Mouse (Mus musculus) intestine, postnatal 0 days (tissue): Measurements from ENCODE around the gene Nae1. TPM values are rescaled to one million over a fixed set of nuclear protein-coding genes. Genes with fewer than 3 reads are reported as not detected.

Experiments used
- ATAC-seq: fragments of 200-750 bp; cut with Nextera tagmentation; 2 replicates; pipeline ENCODE4 v1.8.0; 2017; ENCODE audit warnings: mild to moderate bottlenecking, moderate TSS enrichment, moderate library complexity
- H3K27ac ChIP-seq: fragments of 300-500 bp; sonication (generic); 2 replicates; pipeline ENCODE4 v1.5.1; 2014; ENCODE audit warnings: mild to moderate bottlenecking, low read depth, low read length, moderate library complexity
- H3K27me3 ChIP-seq: fragments of 300-500 bp; sonication (generic); replicated peaks from 2 replicates; pipeline ENCODE4 v1.6.1; 2014; ENCODE audit warnings: low read length, mixed read lengths; ENCODE audit not compliant: control insufficient read depth, insufficient read depth
- H3K36me3 ChIP-seq: fragments of 300-500 bp; sonication (generic); 2 replicates; pipeline ENCODE4 v1.6.1; 2014; ENCODE audit warnings: mild to moderate bottlenecking, moderate library complexity; ENCODE audit not compliant: control insufficient read depth, insufficient read depth
- H3K4me1 ChIP-seq: fragments of 300-500 bp; sonication (generic); replicated peaks from 2 replicates; pipeline ENCODE4 v1.6.1; 2014; ENCODE audit warnings: antibody characterized with exemption, low read length, mixed read lengths; ENCODE audit not compliant: control insufficient read depth, insufficient read depth
- H3K4me2 ChIP-seq: fragments of 300-500 bp; sonication (generic); replicated peaks from 2 replicates; pipeline ENCODE4 v1.6.1; 2014; ENCODE audit warnings: low read depth, mild to moderate bottlenecking, moderate library complexity
- H3K4me3 ChIP-seq: fragments of 300-500 bp; sonication (generic); 2 replicates; pipeline ENCODE4 v1.5.1; 2014; ENCODE audit warnings: low read depth, low read length
- H3K9ac ChIP-seq: fragments of 300-500 bp; sonication (generic); 2 replicates; pipeline ENCODE4 v1.6.1; 2014; ENCODE audit warnings: mild to moderate bottlenecking, low read depth, low read length
- H3K9me3 ChIP-seq: fragments of 300-500 bp; sonication (generic); 2 replicates; pipeline ENCODE4 v1.6.1; 2016; ENCODE audit warnings: mixed run types; ENCODE audit not compliant: control insufficient read depth
- CTCF ChIP-seq: sonication (generic); IDR thresholded peaks from 2 replicates; pipeline ENCODE4 v1.5.1; 2016; ENCODE audit warnings: low read depth, mild to moderate bottlenecking, control low read depth, antibody characterized with exemption, moderate library complexity
- WGBS: fragments of 180-500 bp; shearing (Covaris S2); extraction: QIAGEN DNeasy Blood & Tissue Kit; methylation state at CpG from one replicate; pipeline ENCODE4 v1.1.7; 2014; 5-methylcytosine and 5-hydroxymethylcytosine counted together
- polyA plus RNA-seq: library from polyadenylated mRNA; unstranded; fragments of >200 nt; fragmentation: Nextera tagmentation; extraction: Ambion mirVana; gene quantifications from 2 replicates; pipeline ENCODE4 v1.2.1, GENCODE M21; 2015

Gene Nae1
- polyA plus RNA-seq, 1 experiment from 2014 or later = 48.6 TPM

GRCm38 (mm10) chr8:104509061-104510006 is 25.1 kb downstream of the Nae1 start, which contains the start of gene Terb1:
Terb1 (minus strand) TSS chr8:104509910.
- WGBS = 1% methylated on average over 64 of the region's 64 CpGs
- Histone ChIP-seq H3K27ac (no peak within 1 kb of the TSS), H3K9ac (peak within 1 kb of the TSS; percentile 62), H3K4me1 (no peaks in the 10 kb centered on the region; the same call in 1 of the 2 replicates), H3K27me3 (no peaks in the 10 kb centered on the region), H3K36me3 (peaks cover 15% of the 10 kb centered on the region), H3K4me3 (peak within 1 kb of the TSS; percentile 55), H3K4me2 (peak within 1 kb of the TSS; percentile 98), H3K9me3 (no peaks in the 10 kb centered on the region)
- peak; percentile 36 for TF ChIP-seq CTCF
- ATAC-seq = peak; percentile 70

- Histone ChIP-seq H3K27ac (no peak overlapping the region), H3K36me3 (no peaks in the 10 kb centered on the region), H3K4me1 (no peaks in the 10 kb centered on the region), H3K9ac (no peak overlapping the region), H3K9me3 (no peaks in the 10 kb centered on the region), H3K4me3 (no peak overlapping the region), H3K4me2 (no peak overlapping the region), H3K27me3 (no peaks in the 10 kb centered on the region)
- ATAC-seq = no peak
- TF ChIP-seq CTCF = no peak
- WGBS = 71% methylated on average over 1 of the region's 1 CpGs
Measured at GRCm38 (mm10) chr8:104479091-104479490, 55.3 kb downstream of the Nae1 start.

- H3K9me3 ChIP-seq = no peaks in the 10 kb centered on the region
- no peaks in the 10 kb centered on the region for H3K27me3 ChIP-seq
- TF ChIP-seq CTCF = no peak
- H3K4me1 ChIP-seq = no peaks in the 10 kb centered on the region
- no peak for ATAC-seq
- no peak overlapping the region for H3K4me2 ChIP-seq
- no peak overlapping the region for H3K9ac ChIP-seq
- H3K36me3 ChIP-seq = no peaks in the 10 kb centered on the region
- H3K4me3 ChIP-seq = no peak overlapping the region
- H3K27ac ChIP-seq = no peak overlapping the region
- WGBS = 40% methylated on average over 3 of the region's 3 CpGs
Measured at GRCm38 (mm10) chr8:104472465-104472864, 62.0 kb downstream of the Nae1 start.

GRCm38 (mm10) chr8:104467463-104467862 is 67.0 kb downstream of the Nae1 start:
- no peak for TF ChIP-seq CTCF
- ATAC-seq = no peak
- Histone ChIP-seq H3K27me3 (no peaks in the 10 kb centered on the region), H3K4me3 (no peak overlapping the region), H3K4me2 (no peak overlapping the region), H3K27ac (no peak overlapping the region), H3K9ac (no peak overlapping the region), H3K9me3 (no peaks in the 10 kb centered on the region), H3K36me3 (no peaks in the 10 kb centered on the region), H3K4me1 (no peaks in the 10 kb centered on the region)
- 69% methylated on average over 2 of the region's 2 CpGs for WGBS

Other genes starting within 250 kb of the Nae1 start
- not detected in 2 replicates for gene Cmtm2a, start 241.5 kb downstream of the Nae1 start, polyA plus RNA-seq
- gene Gm45711, start 224.6 kb downstream of the Nae1 start, polyA plus RNA-seq = not detected in 2 replicates
- gene Cmtm1, start 224.5 kb downstream of the Nae1 start, polyA plus RNA-seq = not detected in 2 replicates
- gene Gm11020, start 213.1 kb downstream of the Nae1 start, polyA plus RNA-seq = not detected in 2 replicates
- not detected in 2 replicates for gene Cmtm2b, start 212.4 kb downstream of the Nae1 start, polyA plus RNA-seq
- 40.3 and 40.5 TPM in 2 replicates for gene Cmtm3, start 195.2 kb downstream of the Nae1 start, polyA plus RNA-seq
- 5.9 and 6.7 TPM in 2 replicates for gene Cmtm4, start 138.8 kb downstream of the Nae1 start, polyA plus RNA-seq
- gene Dync1li2, start 91.6 kb downstream of the Nae1 start, polyA plus RNA-seq = 19.0 and 20.4 TPM in 2 replicates
- gene Terb1, start 24.7 kb downstream of the Nae1 start, polyA plus RNA-seq = 0.16 TPM in 2 replicates
- 0.82 and 1.1 TPM in 2 replicates for gene Car7, start 52 bp upstream of the Nae1 start, polyA plus RNA-seq
- 12.2 and 15.2 TPM in 2 replicates for gene Pdp2, start 56.8 kb upstream of the Nae1 start, polyA plus RNA-seq
- gene Cdh16, start 89.8 kb upstream of the Nae1 start, polyA plus RNA-seq = not detected in 2 replicates
- gene Rrad, start 96.7 kb upstream of the Nae1 start, polyA plus RNA-seq = 5.8 and 6.1 TPM in 2 replicates
- gene Ciao2b, start 107.3 kb upstream of the Nae1 start, polyA plus RNA-seq = 59.1 and 60.6 TPM in 2 replicates
- 5.4 and 6.1 TPM in 2 replicates for gene Ces2a, start 199.4 kb upstream of the Nae1 start, polyA plus RNA-seq